8 mouse cellular contexts compared by ENCODE assay signal in the genomic region with DNA sequence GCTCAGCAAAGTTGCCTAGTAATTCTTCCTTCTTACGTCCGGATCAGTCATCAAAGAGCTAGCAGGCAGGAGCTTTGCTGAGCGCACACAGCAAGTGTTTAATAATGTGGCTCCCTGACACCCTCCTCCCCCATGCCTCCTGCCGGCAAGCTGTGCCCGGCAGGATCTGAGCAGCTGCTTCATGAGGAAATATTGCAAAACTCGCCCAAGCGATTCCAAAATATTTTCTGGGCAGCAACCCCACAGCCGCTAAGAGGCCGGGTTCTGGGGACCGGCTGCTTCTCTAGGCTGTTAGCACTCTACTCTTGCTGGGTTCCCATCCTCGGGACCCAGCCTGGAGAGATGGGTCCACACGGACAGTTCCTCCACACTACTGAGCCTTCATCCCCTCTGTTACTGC.
DNase-seq lines count a peak whose midpoint lies in the region; ATAC-seq and TF ChIP-seq lines count a peak whose summit lies in the region.
"Had no signal": no experiment of that assay in that cellular context is flagged by ENCODE, and none has a peak within 500 bp of the region (broad histone marks: within the 10 kb centered on the region; RNA-seq: fewer than 3 reads in every experiment).

No protein-coding gene starts in this region.

- 0 out of 2 replicates have a peak, but pooled peaks have one; percentile 12 for TF ChIP-seq CTCF in intestine, postnatal 0 days (IDR thresholded peaks at IDR 0.05; ENCODE audit: low read depth)

- no peaks in the 10 kb centered on the region for H3K9me3 ChIP-seq in intestine, postnatal 0 days (ENCODE audit: control insufficient read depth)
- no peaks in the 10 kb centered on the region for H3K9me3 ChIP-seq in intestine, embryonic 15.5 days
- no peaks in the 10 kb centered on the region for H3K9me3 ChIP-seq in lung, embryonic 16.5 days (ENCODE audit: control insufficient read depth, low read length)
- H3K9me3 ChIP-seq in liver, embryonic 11.5 days (ENCODE audit: control insufficient read depth, low read length) = no peaks in the 10 kb centered on the region

- no peak for ATAC-seq in intestine, postnatal 0 days
- no peak for ATAC-seq in intestine, embryonic 15.5 days
- peak; percentile 72 for ATAC-seq in lung, embryonic 16.5 days (ENCODE audit: low read depth)
- no peak for ATAC-seq in liver, embryonic 11.5 days (replicated peaks; ENCODE audit: low FRiP score)

- H3K4me1 ChIP-seq in intestine, postnatal 0 days (replicated peaks; ENCODE audit: control insufficient read depth, insufficient read depth, low read length) = no peaks in the 10 kb centered on the region
- H3K4me1 ChIP-seq in intestine, embryonic 15.5 days (replicated peaks) = no peaks in the 10 kb centered on the region
- H3K4me1 ChIP-seq in lung, embryonic 16.5 days (replicated peaks; ENCODE audit: control insufficient read depth, insufficient read depth, low read length) = peaks cover 11% of the 10 kb centered on the region
- no peaks in the 10 kb centered on the region; the same call in 1 of the 2 replicates for H3K4me1 ChIP-seq in liver, embryonic 11.5 days (replicated peaks; ENCODE audit: control insufficient read depth, insufficient read depth, low read length)

- no peaks in the 10 kb centered on the region for H3K27me3 ChIP-seq in intestine, postnatal 0 days (replicated peaks; ENCODE audit: control insufficient read depth, insufficient read depth, low read length)
- no peaks in the 10 kb centered on the region for H3K27me3 ChIP-seq in intestine, embryonic 15.5 days (replicated peaks)
- no peaks in the 10 kb centered on the region for H3K27me3 ChIP-seq in lung, embryonic 16.5 days (ENCODE audit: control insufficient read depth, insufficient read depth, low read depth, low read length)
- H3K27me3 ChIP-seq in liver, embryonic 11.5 days (replicated peaks; ENCODE audit: control insufficient read depth, insufficient read depth, low read length) = no peaks in the 10 kb centered on the region

- no peak overlapping the region for H3K27ac ChIP-seq in intestine, postnatal 0 days (ENCODE audit: low read depth, low read length)
- no peak overlapping the region for H3K27ac ChIP-seq in intestine, embryonic 15.5 days
- H3K27ac ChIP-seq in lung, embryonic 16.5 days (ENCODE audit: low read length) = no peak overlapping the region
- no peak overlapping the region for H3K27ac ChIP-seq in liver, embryonic 11.5 days (ENCODE audit: low read depth, low read length)
- H3K27ac ChIP-seq: liver, embryonic 14.5 days had no signal

- WGBS in intestine, postnatal 0 days = 65% methylated on average over 12 of the region's 12 CpGs
- 58% methylated on average over 12 of the region's 12 CpGs for WGBS in intestine, embryonic 15.5 days
- WGBS in lung, embryonic 16.5 days = 43% methylated on average over 12 of the region's 12 CpGs
- 67% methylated on average over 12 of the region's 12 CpGs for WGBS in liver, embryonic 11.5 days

- peak; percentile 66 to 82 for DNase-seq in frontal cortex, postnatal 36 days (ENCODE audit: low spot score in 2 of 2)
- peak; percentile 73 for DNase-seq in layer of hippocampus, adult 11-12 months (ENCODE audit: low spot score)
- no peak for DNase-seq in liver, embryonic 11.5 days (ENCODE audit: low spot score)
- DNase-seq in kidney, adult 18-20 months = no peak

- H3K4me3 ChIP-seq in intestine, postnatal 0 days (ENCODE audit: low read depth, low read length) = no peak overlapping the region
- H3K4me3 ChIP-seq in intestine, embryonic 15.5 days (replicated peaks) = no peak overlapping the region
- H3K4me3 ChIP-seq in lung, embryonic 16.5 days (ENCODE audit: low read length) = no peak overlapping the region
- H3K4me3 ChIP-seq in liver, embryonic 11.5 days (ENCODE audit: low read depth, low read length) = no peak overlapping the region

- H3K4me2 ChIP-seq in intestine, postnatal 0 days (replicated peaks; ENCODE audit: low read depth) = no peak overlapping the region
- no peak overlapping the region for H3K4me2 ChIP-seq in intestine, embryonic 15.5 days (replicated peaks)
- H3K4me2 ChIP-seq in lung, embryonic 16.5 days (ENCODE audit: low read depth, low read length) = no peak overlapping the region
- no peak overlapping the region for H3K4me2 ChIP-seq in liver, embryonic 11.5 days

- H3K9ac ChIP-seq in intestine, postnatal 0 days (ENCODE audit: low read depth, low read length) = no peak overlapping the region
- H3K9ac ChIP-seq in intestine, embryonic 15.5 days = no peak overlapping the region
- H3K9ac ChIP-seq in lung, embryonic 16.5 days (ENCODE audit: low read length) = no peak overlapping the region
- H3K9ac ChIP-seq in liver, embryonic 11.5 days (ENCODE audit: low read depth, low read length) = no peak overlapping the region
- H3K9ac ChIP-seq: liver, embryonic 14.5 days had no signal

- no peaks in the 10 kb centered on the region for H3K36me3 ChIP-seq in intestine, postnatal 0 days (ENCODE audit: control insufficient read depth, insufficient read depth)
- no peaks in the 10 kb centered on the region for H3K36me3 ChIP-seq in intestine, embryonic 15.5 days
- no peaks in the 10 kb centered on the region for H3K36me3 ChIP-seq in lung, embryonic 16.5 days (ENCODE audit: control insufficient read depth, insufficient read depth, low read length)
- H3K36me3 ChIP-seq in liver, embryonic 11.5 days (ENCODE audit: control insufficient read depth, insufficient read depth, low read length) = no peaks in the 10 kb centered on the region

Comparison
In these comparisons a context has a peak if more than half of its experiments do, and no peak if none do; other contexts are left out.
1. DNase-seq: peak in frontal cortex, postnatal 36 days (2 of 2) and layer of hippocampus, adult 11-12 months (single experiment); none in liver, embryonic 11.5 days (single experiment) and kidney, adult 18-20 months (single experiment).